Mouse (Mus musculus) bone marrow macrophage, adult 2 months (primary cell): Measurements from ENCODE around the gene Thbd. TPM values are rescaled to one million over a fixed set of nuclear protein-coding genes. Genes with fewer than 3 reads are reported as not detected.

ENCODE experiments used
- H3K27ac ChIP-seq: 2 replicates; pipeline ENCODE4 v1.5.1; 2012; ENCODE audit warnings: low read depth, low read length; ENCODE audit not compliant: insufficient read depth
- H3K4me1 ChIP-seq: 2 replicates; pipeline ENCODE4 v1.6.1; 2012; ENCODE audit warnings: low read length; ENCODE audit not compliant: control insufficient read depth, insufficient read depth
- H3K4me3 ChIP-seq: 2 replicates; pipeline ENCODE4 v1.5.1; 2012; ENCODE audit warnings: mild to moderate bottlenecking, low read length, moderate library complexity; ENCODE audit not compliant: insufficient read depth
- CTCF ChIP-seq: IDR thresholded peaks from 2 replicates; pipeline ENCODE4 v1.5.1; 2012; ENCODE audit warnings: low read depth, mild to moderate bottlenecking, low read length, moderate library complexity
- POLR2A ChIP-seq: IDR thresholded peaks from 2 replicates; pipeline ENCODE4 v1.6.1; 2012; ENCODE audit warnings: mild to moderate bottlenecking, low read depth, low read length, borderline replicate concordance
- polyA plus RNA-seq: library from polyadenylated mRNA; stranded (reverse); fragments of >200 nt; gene quantifications from 2 replicates; pipeline ENCODE4 v1.2.4, GENCODE M21; 2012; ENCODE audit not compliant: missing spikeins, insufficient read depth, insufficient read length

Gene Thbd
- polyA plus RNA-seq, 1 experiment = 8.2 TPM

DNA sequence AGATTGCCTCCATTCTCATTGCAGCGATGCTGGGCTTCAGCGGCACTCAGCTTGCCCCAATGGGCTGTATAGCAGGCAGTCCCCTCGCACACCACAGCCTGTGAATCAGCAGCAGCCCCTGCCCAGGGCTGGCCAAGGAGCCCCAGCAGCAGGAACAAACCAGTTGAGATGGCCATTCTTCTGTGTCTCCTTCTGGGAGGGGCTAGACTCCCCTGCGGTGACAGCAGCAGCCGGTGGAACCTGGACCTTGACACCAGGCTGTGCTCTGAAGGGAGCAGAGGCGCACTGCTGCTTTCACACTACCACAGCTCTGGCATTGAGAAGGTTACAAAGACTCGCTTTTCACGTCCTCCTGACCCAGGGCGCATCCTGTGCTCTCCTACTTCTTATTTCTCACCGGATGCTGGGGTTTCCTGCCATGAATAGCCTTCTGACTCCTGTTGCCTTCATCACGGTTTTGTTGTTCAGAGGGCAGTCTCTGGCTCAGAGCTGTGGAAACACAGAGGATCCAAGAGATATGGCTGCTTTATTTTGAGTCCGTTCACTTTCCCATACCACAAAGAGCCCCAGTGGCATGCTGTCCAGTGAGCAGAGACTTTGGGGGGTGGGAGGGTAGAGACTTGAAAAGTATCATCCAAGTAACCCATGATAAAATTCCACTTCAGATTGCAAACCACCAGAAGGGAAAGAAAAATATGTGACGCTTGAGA lies 35.4 kb upstream of the Thbd start, which contains the start of gene Cd93:
TSS of gene Cd93 (minus strand) at position 315 of the 710 bp plus-strand sequence.
- Histone ChIP-seq H3K27ac (peak within 1 kb of the TSS; percentile 92), H3K4me1 (peaks cover 37% of the 10 kb centered on the region), H3K4me3 (peak within 1 kb of the TSS; percentile 86)
- TF ChIP-seq CTCF (no peak), POLR2A (no peak)

DNA sequence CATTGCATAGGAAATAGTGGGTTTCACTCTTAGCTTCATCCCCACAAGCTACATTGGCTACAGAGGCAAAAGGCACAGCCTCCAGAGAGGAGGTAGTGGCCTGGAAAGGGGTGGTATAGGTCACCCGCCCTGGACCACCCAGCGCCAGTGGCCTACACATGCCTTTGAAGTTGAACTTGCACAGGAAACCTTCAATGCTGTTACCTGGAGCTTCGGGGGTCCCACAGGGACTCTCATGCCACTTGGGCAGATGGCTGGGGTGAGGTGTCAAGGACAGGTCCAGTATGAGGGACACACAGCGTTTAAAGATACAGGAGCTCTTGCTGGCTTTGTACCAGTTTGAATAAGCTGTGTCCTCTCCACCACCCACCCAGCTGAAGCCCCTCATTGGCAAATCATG lies 34.7 kb upstream of the Thbd start:
- Histone ChIP-seq H3K4me1 (peaks cover 41% of the 10 kb centered on the region), H3K27ac (peak overlapping the region; percentile 92), H3K4me3 (peak overlapping the region; percentile 86)
- TF ChIP-seq POLR2A = no peak
- TF ChIP-seq CTCF = no peak

DNA sequence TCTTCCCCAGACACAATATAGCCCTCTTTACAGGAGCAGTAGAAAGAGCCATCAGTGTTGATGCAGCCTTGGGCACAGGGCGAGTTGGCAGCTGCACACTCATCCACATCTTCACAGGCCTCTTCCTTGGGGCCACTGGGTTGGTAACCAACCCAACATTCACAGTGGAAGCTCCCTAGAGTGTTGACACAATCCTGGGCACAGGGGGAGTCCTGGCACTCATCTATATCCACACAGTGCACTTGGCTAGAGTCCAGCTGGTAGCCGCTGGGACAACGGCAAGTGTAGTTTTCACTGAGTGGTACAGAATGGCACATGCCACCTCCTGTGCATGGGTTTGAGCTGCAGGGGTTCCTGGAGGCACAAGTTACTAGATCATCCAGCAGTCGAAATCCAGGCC lies 34.2 kb upstream of the Thbd start:
- no peak for TF ChIP-seq CTCF
- TF ChIP-seq POLR2A = no peak
- Histone ChIP-seq H3K4me1 (peaks cover 44% of the 10 kb centered on the region), H3K27ac (peak overlapping the region; percentile 92), H3K4me3 (peak overlapping the region; percentile 86)

DNA sequence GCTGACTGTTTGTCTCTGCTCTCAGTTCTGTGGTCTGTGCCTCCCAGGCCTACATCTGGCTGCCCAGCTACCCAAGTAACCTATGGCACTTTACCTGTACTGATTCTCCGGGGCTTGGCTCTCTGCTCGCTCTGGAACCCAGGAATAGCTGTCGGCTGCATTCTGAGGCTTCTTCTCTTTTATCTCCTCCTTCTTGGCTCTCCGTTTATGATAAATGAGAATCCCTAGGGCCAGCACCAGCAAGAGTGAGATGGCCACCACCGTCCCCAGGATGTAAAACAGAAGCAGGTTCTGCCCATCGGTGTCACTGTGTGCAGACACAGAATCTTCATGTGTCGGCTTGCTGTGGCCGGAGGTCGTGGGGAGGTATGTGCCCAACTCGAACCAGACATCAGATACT lies 33.4 kb upstream of the Thbd start:
- peak overlapping the region; percentile 86 for H3K4me3 ChIP-seq
- H3K27ac ChIP-seq = peak overlapping the region; percentile 92

DNA sequence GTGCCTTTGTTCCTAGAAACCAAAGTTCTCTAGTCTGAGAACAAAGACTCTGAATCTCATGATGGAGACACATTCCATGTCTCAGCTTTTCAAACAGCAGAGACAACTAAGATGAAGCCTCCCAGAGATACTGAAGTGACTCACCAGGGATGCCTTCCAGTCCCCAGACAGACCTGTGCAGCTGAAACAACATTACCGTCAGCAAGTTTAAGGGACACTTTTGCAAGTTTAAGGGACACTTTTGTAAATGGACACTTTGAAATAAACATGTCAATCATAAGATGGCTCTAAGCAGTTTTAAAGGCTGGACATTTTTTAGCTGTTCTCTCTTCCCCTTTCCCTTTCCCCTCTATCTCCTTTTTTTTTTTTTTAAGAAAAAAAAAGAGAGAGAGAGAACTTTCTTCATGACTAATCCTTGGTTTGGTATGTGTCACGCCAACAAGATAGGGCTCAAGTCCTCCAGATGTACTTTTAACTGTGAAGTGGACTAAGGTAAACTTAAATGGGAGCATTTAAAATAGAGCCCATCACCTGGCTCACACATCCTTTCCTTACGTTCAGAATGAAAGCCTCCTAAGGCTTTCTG lies 31.8 kb upstream of the Thbd start:
- Histone ChIP-seq H3K4me3 (peak overlapping the region; percentile 86), H3K4me1 (peaks cover 44% of the 10 kb centered on the region), H3K27ac (peak overlapping the region; percentile 92)
- no peak for TF ChIP-seq CTCF
- no peak for TF ChIP-seq POLR2A

More for the DNA sequence above, 33.4 kb upstream of the Thbd start:
- TF ChIP-seq POLR2A (no peak), CTCF (no peak)
- H3K4me1 ChIP-seq = peaks cover 47% of the 10 kb centered on the region

DNA sequence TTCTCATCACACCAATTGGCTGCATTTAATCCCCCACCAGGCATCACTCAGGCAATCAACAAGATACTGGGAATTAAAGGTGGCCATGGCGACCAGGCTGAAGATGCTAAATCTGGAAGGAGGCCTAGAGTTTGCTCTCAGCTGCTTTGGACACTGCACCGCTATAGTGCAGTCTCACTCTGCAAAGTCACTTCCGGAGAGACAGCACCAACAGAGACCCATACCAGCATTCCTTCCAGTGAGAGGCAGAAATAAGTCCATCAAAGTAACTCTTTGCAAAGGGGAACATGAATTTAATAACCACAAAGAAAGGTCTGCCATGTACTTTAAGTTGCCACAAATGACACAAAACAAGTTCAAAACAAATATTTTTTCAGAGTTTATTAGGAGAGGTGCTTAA lies 28.3 kb upstream of the Thbd start:
- H3K4me1 ChIP-seq = peaks cover 36% of the 10 kb centered on the region
- H3K27ac ChIP-seq = no peak overlapping the region
- TF ChIP-seq CTCF = no peak
- no peak for TF ChIP-seq POLR2A
- H3K4me3 ChIP-seq = no peak overlapping the region

DNA sequence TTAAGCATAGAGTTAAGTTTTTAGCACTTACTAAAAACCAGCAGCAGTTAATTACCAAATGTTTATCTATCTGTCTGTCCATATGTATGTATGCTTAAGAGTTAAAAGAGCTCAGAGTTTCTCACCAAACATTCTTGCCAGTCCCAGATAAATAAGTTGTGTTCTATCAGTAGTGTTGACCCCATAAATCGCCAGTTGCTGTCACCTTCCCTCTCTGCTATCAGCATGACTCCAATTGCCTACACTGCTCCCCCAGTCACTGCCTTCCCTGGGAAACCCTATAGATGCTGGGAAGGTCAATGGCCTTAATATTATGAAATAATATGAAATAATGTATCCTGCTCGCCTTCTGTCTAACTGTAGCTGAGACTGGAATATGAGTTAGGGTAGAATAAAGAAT lies 24.4 kb upstream of the Thbd start:
- TF ChIP-seq POLR2A (no peak), CTCF (no peak)
- peaks cover 47% of the 10 kb centered on the region for H3K4me1 ChIP-seq

DNA sequence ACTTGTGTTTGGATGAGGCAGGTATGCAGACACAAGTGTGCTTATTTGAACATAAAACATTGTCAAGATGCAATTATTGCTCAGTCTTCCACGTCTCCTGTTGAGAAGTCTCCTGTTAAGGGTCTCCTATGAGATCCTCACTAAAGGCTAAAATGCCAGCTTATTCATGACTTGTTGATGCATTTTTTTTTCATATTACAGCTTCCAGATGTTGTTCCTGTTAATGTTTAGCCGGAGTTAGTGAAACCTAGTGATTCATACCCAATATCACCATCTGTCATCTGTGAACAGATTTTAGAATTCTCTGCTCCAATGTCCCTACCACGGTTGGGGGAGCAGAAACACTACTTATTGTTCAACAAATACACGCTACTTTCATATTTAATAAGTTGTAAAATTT lies 23.0 kb upstream of the Thbd start:
- no peak overlapping the region for H3K27ac ChIP-seq
- H3K4me3 ChIP-seq = no peak overlapping the region
- TF ChIP-seq CTCF = no peak
- TF ChIP-seq POLR2A = no peak
- peaks cover 47% of the 10 kb centered on the region for H3K4me1 ChIP-seq

More for the DNA sequence above, 24.4 kb upstream of the Thbd start:
- no peak overlapping the region for H3K4me3 ChIP-seq
- H3K27ac ChIP-seq = no peak overlapping the region

DNA sequence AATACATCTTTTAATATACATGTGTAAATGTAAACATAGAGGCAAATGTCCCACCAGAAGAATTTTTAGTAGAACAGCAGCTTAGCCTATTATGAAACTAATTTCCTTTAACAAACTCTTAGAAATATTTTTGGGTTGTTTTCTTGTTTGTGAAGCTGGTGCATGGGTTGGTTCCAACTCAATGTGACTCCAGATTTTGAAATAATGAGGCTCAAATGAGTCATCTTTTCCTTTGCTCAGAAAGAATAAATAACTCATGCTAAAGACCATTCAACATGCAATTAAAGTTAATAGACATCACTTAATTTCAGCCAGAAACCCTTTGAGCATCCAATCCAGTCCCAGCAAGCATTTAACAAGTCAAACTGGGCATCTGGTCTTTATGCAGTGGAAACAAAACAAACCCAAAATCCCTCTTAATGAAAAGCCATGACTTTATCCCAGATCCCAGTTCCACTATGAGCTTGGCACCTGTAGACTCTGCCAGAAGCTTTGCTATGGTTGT lies 21.1 kb upstream of the Thbd start:
- Histone ChIP-seq H3K4me3 (no peak overlapping the region), H3K4me1 (peaks cover 40% of the 10 kb centered on the region), H3K27ac (peak overlapping the region; percentile 82)
- no peak for TF ChIP-seq POLR2A
- TF ChIP-seq CTCF = no peak

DNA sequence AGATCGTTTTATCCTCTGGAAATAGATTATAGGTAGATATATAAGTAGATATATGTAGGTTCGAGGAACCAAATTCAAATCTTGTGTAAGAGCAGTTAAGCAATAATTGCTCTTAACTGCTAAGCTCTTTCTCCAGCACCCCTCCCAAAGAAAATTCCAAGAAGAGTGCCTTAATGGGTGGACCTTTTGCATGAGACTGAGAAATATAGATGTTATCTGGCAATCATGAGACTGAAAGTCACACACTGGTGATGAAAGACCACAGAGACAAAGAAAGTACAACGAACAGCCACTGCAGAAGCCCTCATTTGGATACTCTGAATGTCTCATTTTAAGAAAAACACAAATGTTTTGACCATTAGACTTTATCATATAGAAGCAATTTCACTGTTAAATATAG lies 20.5 kb upstream of the Thbd start:
- peaks cover 42% of the 10 kb centered on the region for H3K4me1 ChIP-seq
- TF ChIP-seq POLR2A (no peak), CTCF (no peak)
- peak overlapping the region; percentile 76 for H3K27ac ChIP-seq
- no peak overlapping the region for H3K4me3 ChIP-seq
